Mouse (Mus musculus) adrenal gland, postnatal 4 days (tissue): Measurements from ENCODE around the gene Nmrk1. TPM values are rescaled to one million over a fixed set of nuclear protein-coding genes. Genes with fewer than 3 reads are reported as not detected.
A peak's percentile ranks its signal among the peaks of the same experiment; 100 is the strongest.
"Not testable (repeated sequence)": the region's sequence is repeated elsewhere in the genome, so short reads cannot be mapped to it uniquely, and the experiment has no call there.

Experiments used
- DNase-seq, 2 experiments: peaks; one replicate each; pipeline ENCODE4 v3.0.0; 2021 to 2022; ENCODE audit warnings: low spot score in 2 of 2, mixed read lengths in 2 of 2
- long read RNA-seq, 2 experiments: library from polyadenylated mRNA; stranded (forward); transcript quantifications; one replicate each; pipeline ENCODE4 v2.0.0; 2021
- total RNA-seq, 2 experiments: library from RNA; stranded (reverse); gene quantifications; 2 replicates each; pipeline ENCODE4 v1.2.3; 2021

The Nmrk1 gene
- 10 to 100 TPM; 14.5 to 17.7 TPM for total RNA-seq
- long read RNA-seq, experiment 1, transcript Nmrk1-206 (9 exons, 1,940 nt), result major isoform, 6 of 9 reads
- long read RNA-seq, experiment 1, partial matches to known transcripts, result 1 of 9 reads
- long read RNA-seq, experiment 1, other reads (novel, unspliced or antisense), result 2 of 9 reads
- long read RNA-seq, experiment 2, transcript Nmrk1-206 (9 exons, 1,940 nt), result major isoform, 5 of 21 reads
- long read RNA-seq, experiment 2, partial matches to known transcripts, result 0 of 21 reads
- long read RNA-seq, experiment 2, other reads (novel, unspliced or antisense), result 13 of 21 reads

DNA sequence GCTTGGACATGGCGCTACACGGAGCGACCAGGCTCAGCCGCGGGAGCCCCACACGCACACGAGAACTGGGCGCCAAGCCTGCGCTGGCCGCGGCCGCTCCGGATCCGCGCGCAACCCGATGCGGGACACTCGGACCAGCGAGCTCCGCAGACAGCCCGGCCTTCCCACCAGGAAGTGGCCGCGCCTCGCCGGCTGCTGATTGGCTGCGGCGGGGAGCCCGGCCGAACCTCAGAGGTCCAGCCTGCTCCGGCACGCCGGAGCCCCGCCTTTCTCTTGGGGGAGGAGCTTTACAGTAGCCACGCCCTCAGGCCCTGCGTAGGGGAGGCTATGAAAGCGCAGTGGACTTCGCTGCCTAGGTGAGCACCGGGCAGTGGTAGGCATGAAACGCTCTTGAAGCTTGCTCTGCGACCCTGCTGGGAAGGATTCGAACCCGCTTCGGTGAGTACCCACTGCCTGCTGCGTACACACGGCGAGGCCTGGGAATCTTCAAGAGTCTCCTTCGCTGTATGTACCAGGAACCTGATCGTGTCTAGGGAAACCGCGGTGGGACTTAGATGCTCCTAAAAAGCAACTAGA lies at the start of gene Nmrk1, which contains the start of gene Ostf1:
Gene Nmrk1, plus strand, starts transcription at position 307 of the 576 bp plus-strand sequence.
Gene Ostf1, minus strand, starts transcription at position 180 of the 576 bp plus-strand sequence.
- peak; percentile 96 for DNase-seq

DNA sequence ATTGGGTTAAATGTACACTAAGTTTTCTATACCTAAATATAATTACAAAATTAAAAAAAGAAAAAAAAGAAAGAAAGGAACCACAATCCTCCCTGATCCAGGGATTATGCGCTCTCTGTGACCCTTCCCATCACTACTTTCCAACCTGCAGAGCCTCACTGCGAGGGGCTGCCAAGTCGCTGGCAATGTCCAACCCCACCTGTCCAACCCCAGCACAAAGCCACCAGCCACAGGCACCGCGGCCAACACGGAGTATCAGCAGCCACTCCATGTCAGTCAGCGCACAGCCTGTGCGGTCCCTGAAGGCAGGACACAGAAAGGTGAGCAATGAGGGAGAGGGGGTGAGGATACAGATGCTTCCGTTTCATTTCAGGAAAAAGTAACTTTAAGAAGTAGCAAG lies 49.5 kb upstream of the Nmrk1 start:
- DNase-seq, result no peak

DNA sequence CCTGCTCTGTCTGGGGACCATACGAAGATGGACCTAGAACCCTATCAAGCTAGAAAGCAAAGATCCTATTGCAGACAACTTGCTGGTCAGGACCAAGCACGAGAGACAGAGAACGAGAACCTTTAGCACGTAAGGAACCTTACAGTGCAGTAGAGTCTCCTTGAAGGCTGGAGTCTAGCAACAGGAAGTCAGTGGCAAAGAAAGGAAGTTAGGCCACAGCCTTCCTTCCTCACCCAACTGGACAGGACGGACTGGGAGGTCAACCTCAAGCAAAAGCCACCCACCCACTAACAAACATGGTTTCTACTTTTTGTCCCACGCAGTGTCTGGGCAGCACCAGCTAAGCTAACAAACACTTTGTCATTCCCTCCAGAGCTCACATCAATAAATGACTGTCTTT lies 48.9 kb upstream of the Nmrk1 start:
- DNase-seq, result no peak

DNA sequence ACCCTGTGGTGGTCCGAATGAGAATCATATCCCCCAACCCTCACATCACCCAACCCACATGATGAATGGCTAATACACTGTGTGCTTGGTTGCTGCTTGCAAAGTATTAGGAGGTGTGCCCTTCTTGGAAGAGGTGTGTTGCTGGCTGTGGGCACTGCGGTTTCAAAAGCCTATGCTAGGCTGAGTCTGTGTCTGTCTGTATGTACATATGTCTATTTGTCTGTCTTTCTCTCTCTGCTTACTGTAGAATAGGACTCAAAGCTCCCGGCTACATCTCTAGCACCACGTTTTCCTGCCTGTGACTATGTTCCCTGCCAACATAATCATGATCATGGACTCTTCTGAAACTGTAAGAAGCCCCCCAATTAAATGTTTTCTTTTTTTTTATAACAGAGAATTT lies 48.0 kb upstream of the Nmrk1 start:
- DNase-seq, result no peak

GRCm38 (mm10) chr19:18584621-18585020 lies 47.1 kb upstream of the Nmrk1 start:
- DNase-seq, result no peak

DNA sequence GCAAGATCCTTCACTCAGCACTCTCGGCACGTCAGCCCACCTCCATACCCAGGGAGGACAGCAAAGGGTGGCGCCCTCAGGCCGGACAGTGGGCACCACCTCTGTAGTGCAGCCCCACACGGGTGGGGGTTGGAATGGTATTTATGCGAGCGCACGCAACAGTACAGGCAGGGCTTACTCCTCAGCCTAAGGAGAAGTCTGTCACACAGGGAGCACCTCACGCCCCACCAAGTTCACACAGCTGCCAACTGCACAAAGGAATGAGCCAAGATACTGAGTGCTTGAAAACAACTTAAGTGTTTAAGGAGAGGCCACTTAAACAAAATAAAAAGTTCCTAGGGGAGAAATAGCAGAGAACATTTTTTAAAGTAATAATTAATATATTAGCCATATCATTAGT lies 44.6 kb upstream of the Nmrk1 start:
- no peak for DNase-seq

GRCm38 (mm10) chr19:18588243-18588642 lies 43.5 kb upstream of the Nmrk1 start:
- no peak for DNase-seq

GRCm38 (mm10) chr19:18588801-18589200 lies 42.9 kb upstream of the Nmrk1 start:
- not testable (repeated sequence) for DNase-seq

DNA sequence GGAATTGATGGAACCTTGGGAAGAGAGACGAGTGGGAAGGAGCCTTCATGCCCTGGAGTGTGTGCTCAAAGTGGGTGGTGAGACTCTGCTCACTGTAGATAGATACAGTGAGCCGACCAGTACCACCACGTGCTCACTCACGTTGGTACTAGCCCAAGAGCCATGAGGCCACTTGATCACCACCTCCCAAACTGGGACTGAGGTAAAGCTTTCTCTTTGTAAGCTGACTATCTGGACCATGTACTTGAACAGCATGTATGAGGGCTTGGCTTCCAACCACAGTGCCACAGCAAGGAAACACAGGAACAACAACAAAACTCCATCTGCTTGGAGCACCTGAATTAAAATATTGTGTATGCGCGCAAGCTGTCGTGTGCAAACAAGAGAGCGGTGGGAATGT lies 42.5 kb upstream of the Nmrk1 start:
- no peak for DNase-seq

- no peak for DNase-seq
These were observed 41.5 kb upstream of the Nmrk1 start for GRCm38 (mm10) chr19:18590234-18590633.

DNA sequence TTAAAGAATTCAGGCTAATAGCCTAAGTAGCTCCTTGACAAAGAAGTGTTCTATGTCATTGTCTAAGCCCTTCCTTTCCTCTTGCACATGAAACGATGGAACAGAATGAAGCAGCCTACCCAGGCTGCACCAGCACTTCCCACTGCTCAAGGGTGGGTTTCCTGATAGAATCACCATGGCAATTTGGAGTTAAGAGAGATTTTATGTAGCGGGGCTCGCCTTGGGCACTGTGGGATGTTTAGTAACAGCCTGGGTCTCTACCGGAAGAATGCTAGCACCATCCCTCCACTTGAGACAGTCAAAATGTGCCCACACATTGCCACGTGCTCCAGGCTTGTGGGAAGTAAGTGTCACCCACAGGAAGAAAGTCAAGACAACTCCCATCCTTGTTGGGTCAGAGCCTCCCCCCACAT lies 40.8 kb upstream of the Nmrk1 start:
- no peak for DNase-seq

DNA sequence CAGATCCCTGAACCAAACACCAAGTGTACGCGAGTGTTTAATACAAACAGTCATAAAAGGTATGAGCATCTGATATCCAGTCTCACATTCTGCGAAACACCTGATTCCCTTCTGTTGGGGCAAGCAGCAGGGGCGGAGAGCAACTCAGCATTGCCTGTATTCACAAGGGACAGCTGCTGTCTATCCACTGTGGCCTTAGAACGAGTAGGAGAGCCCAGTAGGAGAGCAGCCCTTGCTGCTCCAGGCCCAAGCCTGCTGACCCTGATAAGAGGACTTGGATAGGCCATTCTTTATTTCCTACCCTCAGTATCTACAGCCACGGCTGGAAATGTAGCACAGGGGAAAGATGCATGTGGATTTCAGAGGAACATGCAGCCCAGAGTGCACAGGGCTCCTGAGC lies 38.8 kb upstream of the Nmrk1 start:
- DNase-seq, result no peak

DNA sequence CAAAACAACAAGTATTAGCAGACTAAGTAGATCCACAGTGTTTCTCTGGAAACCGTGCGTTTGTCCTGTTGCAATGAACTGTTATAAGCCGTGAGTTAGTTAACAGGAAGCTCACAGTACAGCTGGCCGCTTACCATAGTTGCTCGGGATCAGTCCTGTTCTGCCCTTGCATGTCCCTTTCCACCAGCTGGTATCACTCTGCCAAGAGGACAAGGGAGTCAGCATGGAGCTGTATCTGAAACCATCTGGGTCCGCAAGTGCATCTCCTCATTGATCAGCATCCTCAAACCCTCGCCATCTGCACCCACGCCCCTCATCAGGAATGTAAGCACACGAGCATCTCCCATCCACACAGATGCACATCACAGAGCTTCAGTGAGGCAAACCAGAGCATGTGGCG lies 38.0 kb upstream of the Nmrk1 start:
- no peak for DNase-seq

DNA sequence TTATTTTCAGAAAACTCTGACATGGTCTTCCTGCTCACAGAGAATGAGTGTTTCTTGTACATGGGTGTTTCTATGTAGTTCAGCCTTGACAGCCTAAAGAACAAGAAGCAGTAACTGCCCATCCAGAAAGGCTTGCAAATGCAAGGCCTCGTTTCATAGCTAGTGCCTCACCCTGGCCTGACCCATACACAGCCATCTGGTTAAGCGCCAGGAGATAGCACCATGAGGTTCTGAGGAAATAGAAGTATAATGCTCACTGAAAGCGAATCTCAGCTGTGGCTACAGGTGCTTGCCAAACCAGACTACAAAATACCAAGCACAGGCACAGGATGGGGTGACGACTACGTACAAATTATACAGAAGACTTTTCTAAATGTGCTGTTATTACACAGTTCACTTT lies 34.9 kb upstream of the Nmrk1 start:
- no peak for DNase-seq

DNA sequence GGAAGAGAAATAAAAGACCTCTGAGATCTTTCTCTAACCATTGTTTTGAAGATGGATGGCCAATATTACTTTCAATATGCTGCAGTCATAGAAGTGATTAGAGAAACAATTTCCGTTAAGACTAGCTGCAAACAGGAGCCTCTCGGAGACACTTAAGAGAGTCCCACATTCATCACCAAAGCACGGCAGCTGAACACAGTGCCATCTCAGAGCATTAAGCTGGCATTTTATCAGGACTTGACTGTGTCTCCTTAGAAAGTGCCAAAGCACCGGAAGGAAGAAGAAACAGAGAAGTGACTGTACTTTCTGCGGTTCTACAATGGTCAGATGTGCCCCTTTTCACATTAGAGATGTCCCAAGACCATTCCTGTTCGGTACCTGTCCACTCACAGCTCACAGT lies 34.0 kb upstream of the Nmrk1 start:
- DNase-seq, result no peak

- no peak for DNase-seq
These were observed 33.4 kb upstream of the Nmrk1 start for GRCm38 (mm10) chr19:18598265-18598926.

GRCm38 (mm10) chr19:18599051-18599450 lies 32.7 kb upstream of the Nmrk1 start:
- DNase-seq, result no peak

- no peak for DNase-seq
These were observed 32.1 kb upstream of the Nmrk1 start for GRCm38 (mm10) chr19:18599650-18600049.

DNA sequence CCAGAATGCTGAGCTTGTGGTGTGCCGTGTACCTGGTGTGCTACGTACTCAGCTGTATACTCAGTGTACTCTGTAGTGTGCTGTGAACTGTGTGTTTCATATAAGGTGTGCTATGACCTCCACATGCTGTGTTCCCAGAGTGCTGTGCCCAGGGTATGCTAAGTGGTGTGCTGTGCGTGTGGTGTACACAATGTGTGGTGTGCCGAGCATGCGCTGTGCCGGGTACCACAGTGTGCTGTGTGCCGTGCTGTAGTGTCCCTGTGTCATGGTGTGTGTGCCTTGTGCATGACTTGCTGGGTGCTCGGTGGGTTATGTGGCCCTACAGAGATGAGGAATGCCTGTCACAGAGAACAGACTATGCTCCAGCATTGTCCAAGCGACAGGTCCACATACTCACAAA lies 31.1 kb upstream of the Nmrk1 start:
- no peak for DNase-seq

- DNase-seq, result no peak
These were observed 28.7 kb upstream of the Nmrk1 start for GRCm38 (mm10) chr19:18603011-18603410.

DNA sequence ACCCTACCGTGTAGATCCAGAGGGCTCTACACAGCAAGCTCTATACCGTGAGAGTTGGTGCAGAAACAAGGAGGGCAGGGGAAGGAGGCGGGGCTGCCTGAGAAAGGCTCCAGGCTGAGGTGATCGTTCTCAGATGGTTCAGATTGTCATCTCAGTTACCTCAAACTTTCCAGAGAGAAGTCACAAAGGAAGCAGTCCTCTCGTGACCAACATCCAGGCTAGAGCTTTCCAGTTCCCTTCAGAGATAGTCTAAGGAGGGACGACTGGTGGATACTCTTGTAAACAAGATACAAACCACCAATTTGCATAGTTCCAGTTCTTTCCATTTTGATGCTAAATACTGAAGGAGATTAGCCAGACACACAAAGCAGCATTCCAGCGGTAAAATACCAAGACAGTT lies 23.8 kb upstream of the Nmrk1 start:
- no peak for DNase-seq

DNA sequence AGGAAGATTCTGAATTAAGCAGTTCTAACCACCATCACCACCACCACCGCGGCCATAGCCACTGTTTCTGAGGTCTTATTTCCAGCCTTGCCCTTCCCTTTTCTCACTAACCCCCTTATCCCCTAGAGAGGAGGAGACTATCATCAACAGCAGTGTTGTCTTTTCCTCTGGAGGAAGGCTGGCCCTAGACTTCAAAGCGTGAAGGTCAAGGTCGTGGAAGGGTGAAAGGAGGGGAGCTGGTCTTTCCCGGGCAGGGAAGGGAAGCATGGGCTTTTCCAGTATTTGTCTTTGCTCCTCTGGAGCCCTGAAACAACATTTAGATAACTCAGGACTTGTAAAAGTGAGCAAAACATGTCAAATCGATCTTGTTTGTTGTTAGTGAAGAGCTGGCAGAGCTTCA lies 22.8 kb upstream of the Nmrk1 start:
- no peak for DNase-seq

DNA sequence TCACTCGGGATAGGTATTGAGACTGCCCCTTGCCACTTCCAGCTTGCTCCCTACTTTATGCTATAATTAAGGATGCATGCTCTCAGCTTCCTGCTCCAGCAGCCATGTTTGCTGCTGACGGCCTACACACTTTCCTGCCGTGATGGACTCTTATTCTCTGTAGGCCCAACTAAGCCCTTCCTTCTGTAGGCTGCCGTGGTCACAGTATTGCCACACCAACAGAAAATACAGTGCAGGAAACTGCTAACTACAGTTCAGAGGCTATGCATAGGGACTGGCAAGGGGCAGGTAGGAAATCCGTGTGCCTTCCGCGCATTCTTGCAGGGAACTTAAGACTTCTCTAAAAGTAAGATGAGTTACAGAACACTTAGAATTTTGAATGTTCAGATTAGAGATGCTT lies 17.4 kb upstream of the Nmrk1 start:
- no peak for DNase-seq
